Mouse (Mus musculus) B cell, adult 67 days (primary cell): ENCODE measurements around the gene Gm20696. TPM values are rescaled to one million over a fixed set of nuclear protein-coding genes. Genes with fewer than 3 reads are reported as not detected.

ENCODE experiments used
- total RNA-seq, 2 experiments: library from RNA; stranded (reverse); gene quantifications; 4 replicates each; pipeline ENCODE4 v1.2.4; 2023

Gm20696 gene
- total RNA-seq = 100 to 1,000 TPM in 1 of 2 experiments, 10 to 100 TPM in 1; 94.6 to 123 TPM

DNA sequence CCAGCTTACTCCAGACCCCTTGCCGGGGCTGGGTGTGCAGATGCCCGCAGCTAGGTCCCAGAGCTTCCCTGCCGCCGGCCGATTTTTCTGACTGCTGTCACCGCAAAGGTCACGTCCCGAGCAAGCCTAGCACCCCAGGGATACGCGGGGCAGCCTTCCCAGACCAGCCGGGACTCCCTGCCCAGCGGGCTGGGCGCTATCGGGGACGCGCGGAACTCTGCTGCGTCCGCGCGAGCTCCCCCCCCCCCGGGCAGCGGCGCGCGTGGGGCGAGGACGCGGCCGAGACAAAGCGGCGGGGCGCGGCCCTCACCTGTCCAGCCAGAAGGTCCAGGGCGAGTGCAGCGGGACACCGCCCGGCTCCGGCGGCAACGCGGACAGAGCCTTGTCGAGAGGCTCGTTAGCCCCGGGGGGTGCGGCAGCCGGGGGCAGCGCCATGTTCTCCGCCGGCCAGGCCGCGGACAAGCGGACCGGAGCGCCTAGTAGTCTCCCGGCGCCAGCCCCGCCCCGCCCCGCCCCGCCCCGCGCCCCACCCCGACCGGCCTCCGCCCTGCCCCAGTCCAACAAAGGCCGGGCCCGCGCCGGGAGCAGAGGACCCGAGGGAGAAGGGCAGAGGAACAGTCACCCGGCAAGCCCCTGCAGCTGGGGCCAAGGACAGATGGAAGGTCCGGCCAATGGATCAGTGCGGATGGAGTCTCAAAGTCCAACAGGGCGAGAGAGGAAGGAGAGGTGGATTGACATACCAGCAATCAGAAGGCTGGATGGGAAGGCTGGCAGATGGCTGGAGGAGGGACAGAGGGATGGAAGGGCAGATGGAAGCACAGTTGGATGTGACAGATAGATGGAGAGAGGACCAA lies at the start of gene Gm20696, which contains the start of gene Eif4e3:
Gene Gm20696, minus strand, starts transcription at position 480 of the 854 bp plus-strand sequence.
Gene Eif4e3, minus strand, starts transcription at position 454 of the 854 bp plus-strand sequence.

DNA sequence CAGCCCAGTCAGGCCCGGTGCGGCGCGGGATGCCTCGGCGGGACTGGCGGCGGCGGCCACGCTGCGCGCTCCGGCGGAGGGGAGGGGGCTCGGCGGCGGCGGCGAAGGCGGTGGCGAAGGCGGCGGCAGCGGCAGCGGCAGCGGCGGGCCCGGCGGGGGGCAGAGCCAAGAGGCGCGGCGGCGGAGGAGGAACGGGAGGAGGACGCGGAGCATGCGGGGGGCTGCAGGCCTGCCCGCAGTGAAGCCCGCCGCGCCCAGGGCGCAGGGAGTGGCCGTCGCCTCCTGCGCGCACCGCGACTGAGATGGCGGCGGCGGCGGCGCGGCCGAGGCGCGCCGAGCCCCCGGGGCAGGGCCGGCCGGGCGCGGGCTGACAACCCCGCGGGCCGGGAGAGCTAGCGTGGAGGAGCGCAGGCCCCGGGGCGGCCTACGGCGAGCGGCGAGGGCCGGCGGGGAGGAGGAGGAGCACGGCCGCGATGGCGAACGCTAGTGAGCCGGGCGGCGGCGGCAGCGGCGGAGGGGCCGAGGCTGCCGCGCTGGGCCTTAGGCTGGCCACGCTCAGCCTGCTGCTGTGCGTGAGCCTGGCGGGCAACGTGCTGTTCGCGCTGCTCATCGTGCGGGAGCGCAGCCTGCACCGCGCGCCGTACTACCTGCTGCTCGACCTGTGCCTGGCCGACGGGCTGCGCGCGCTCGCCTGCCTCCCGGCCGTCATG lies 25.8 kb upstream of the Gm20696 start, which contains the start of gene Gpr27:
Gene Gpr27, plus strand, starts transcription at position 474 of the 710 bp plus-strand sequence.

DNA sequence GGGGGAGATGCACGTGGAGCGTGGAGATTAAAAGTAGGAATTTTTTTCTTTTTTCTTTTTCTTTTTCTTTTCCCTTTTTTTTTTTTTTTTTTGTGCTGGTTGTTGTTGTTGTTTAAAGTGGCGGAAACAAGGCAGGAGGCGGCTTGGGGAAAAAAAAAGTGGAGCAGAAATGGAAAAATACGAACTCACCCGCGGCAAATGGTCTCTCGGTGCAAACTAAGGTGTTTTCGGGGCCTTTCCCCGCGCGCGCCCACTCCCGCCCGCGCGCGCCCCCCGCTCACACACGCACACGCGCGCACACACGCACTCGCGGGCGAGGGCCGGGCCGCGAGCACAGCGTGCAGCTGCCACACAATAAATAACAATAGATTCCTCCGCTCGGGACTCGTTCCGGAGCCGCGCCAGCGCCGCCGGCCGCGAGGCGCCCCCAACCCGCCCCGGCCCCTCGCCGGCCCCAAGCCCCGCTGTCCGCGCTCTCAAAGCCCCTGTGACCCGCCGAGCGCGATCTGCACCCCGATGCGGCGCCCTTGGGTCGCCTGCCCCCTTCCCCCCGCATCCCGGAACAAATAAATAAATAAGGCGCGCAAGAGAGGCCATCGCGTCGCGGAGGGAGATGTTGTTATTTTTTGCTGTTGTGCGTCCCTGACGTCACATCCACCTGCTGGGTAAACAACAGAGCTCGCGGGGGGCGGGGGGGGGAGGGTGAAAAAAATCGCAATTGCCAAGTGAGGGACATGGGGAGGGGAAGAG lies 144.1 kb downstream of the Gm20696 start, which contains the start of gene Foxp1:
Gene Foxp1, minus strand, starts transcription at position 363 of the 750 bp plus-strand sequence.

Other genes with a start within 250 kb of the Gm20696 start
- gene Foxp1, start 144.1 kb downstream of the Gm20696 start, total RNA-seq = 1,000 to 10,000 TPM; 1,084 to 1,088 TPM
- gene Eif4e3, start within 50 bp of the Gm20696 start, total RNA-seq = 1 to 10 TPM; 7.0 to 8.8 TPM
- gene Gpr27, start 25.9 kb upstream of the Gm20696 start, total RNA-seq = not detected
- gene Prok2, start 59.6 kb upstream of the Gm20696 start, total RNA-seq = not detected